Mouse (Mus musculus): Measurements from ENCODE around the gene Pcsk5.

The Pcsk5 gene

GRCm38 (mm10) chr19:17812661-17813060, 24.8 kb downstream of the Pcsk5 start:
- DNase-seq (ENCODE audit: low spot score in 2 of 2) = no peak

GRCm38 (mm10) chr19:17806626-17807025, 30.8 kb downstream of the Pcsk5 start:
- DNase-seq (ENCODE audit: low spot score in 2 of 2) = no peak

GRCm38 (mm10) chr19:17800798-17801197, 36.6 kb downstream of the Pcsk5 start:
- no peak for DNase-seq (ENCODE audit: low spot score in 2 of 2)

- no peak for DNase-seq (ENCODE audit: low spot score in 2 of 2)
Measured at GRCm38 (mm10) chr19:17799419-17800185, 37.8 kb downstream of the Pcsk5 start.

GRCm38 (mm10) chr19:17793457-17793856, 44.0 kb downstream of the Pcsk5 start:
- no peak for DNase-seq (ENCODE audit: low spot score in 2 of 2)

- DNase-seq (ENCODE audit: low spot score in 2 of 2) = no peak
Measured at GRCm38 (mm10) chr19:17791485-17792052, 45.9 kb downstream of the Pcsk5 start.

GRCm38 (mm10) chr19:17788617-17789317, 48.7 kb downstream of the Pcsk5 start:
- DNase-seq (ENCODE audit: low spot score in 2 of 2) = no peak

GRCm38 (mm10) chr19:17786744-17787143, 50.7 kb downstream of the Pcsk5 start:
- no peak for DNase-seq (ENCODE audit: low spot score in 2 of 2)

- no peak for DNase-seq (ENCODE audit: low spot score in 2 of 2)
Measured at GRCm38 (mm10) chr19:17784401-17785192, 52.8 kb downstream of the Pcsk5 start.

GRCm38 (mm10) chr19:17783231-17783630, 54.2 kb downstream of the Pcsk5 start:
- no peak for DNase-seq (ENCODE audit: low spot score in 2 of 2)

GRCm38 (mm10) chr19:17781323-17781722, 56.1 kb downstream of the Pcsk5 start:
- no peak for DNase-seq (ENCODE audit: low spot score in 2 of 2)

GRCm38 (mm10) chr19:17775943-17776342, 61.5 kb downstream of the Pcsk5 start:
- no peak for DNase-seq (ENCODE audit: low spot score in 2 of 2)

GRCm38 (mm10) chr19:17775097-17775496, 62.3 kb downstream of the Pcsk5 start:
- no peak for DNase-seq (ENCODE audit: low spot score in 2 of 2)

GRCm38 (mm10) chr19:17774061-17774460, 63.4 kb downstream of the Pcsk5 start:
- no peak for DNase-seq (ENCODE audit: low spot score in 2 of 2)

GRCm38 (mm10) chr19:17769610-17770399, 67.6 kb downstream of the Pcsk5 start:
- DNase-seq (ENCODE audit: low spot score in 2 of 2) = no peak

- DNase-seq (ENCODE audit: low spot score in 2 of 2) = no peak
Measured at GRCm38 (mm10) chr19:17765001-17765400, 72.4 kb downstream of the Pcsk5 start.

GRCm38 (mm10) chr19:17762740-17763139, 74.7 kb downstream of the Pcsk5 start:
- no peak for DNase-seq (ENCODE audit: low spot score in 2 of 2)

GRCm38 (mm10) chr19:17761678-17762077, 75.8 kb downstream of the Pcsk5 start:
- DNase-seq (ENCODE audit: low spot score in 2 of 2) = no peak

GRCm38 (mm10) chr19:17752841-17753240, 84.6 kb downstream of the Pcsk5 start:
- DNase-seq (ENCODE audit: low spot score in 2 of 2) = no peak

GRCm38 (mm10) chr19:17748331-17748730, 89.1 kb downstream of the Pcsk5 start:
- no peak for DNase-seq (ENCODE audit: low spot score in 2 of 2)

GRCm38 (mm10) chr19:17745380-17745779, 92.1 kb downstream of the Pcsk5 start:
- no peak for DNase-seq (ENCODE audit: low spot score in 2 of 2)
